Mouse (Mus musculus): Measurements from ENCODE around the gene H2-DMb2.

DNA sequence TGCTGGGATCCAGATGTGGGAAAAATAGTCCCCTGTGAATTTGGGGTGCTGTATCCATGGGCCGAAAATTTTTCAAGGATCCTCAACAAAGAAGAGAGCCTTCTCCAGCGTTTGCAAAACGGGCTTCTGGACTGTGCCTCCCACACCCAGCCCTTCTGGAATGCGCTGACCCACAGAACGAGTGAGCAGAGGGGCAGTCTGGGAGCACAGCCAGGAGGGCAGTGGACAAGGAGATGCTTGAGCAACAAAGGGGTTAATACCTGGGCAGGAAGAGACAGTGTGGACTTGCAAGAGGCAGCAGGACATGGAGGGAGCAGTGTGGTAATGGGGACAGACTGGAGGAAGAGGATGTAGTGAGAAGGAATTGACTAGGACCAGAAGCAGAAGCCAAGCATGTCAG is 12.4 kb downstream of the H2-DMb2 start:
- TF ChIP-seq CTCF (conservative IDR thresholded peaks at IDR 0.05; ENCODE audit: insufficient read depth, insufficient read length, low read depth, low read length) (no peak), POLR2A (IDR thresholded peaks at IDR 0.05; ENCODE audit: low read depth, low read length) (no peak)

All from kidney, adult 2 months (tissue).